Mouse (Mus musculus) thymus, adult 2 months (tissue): ENCODE measurements around the gene Galnt10.

Source experiments
- CTCF ChIP-seq: fragments of 200-500 bp; IDR thresholded peaks from 2 replicates; pipeline ENCODE4 v1.5.1; 2012; ENCODE audit warnings: mild to moderate bottlenecking, control low read depth, low read length, moderate library complexity, borderline replicate concordance; ENCODE audit not compliant: control insufficient read depth, poor library complexity, insufficient read depth; ENCODE audit errors: extremely low read depth
- POLR2A ChIP-seq: fragments of 200-500 bp; IDR thresholded peaks from 2 replicates; pipeline ENCODE4 v1.6.1; 2012; ENCODE audit warnings: mild to moderate bottlenecking, low read length, control low read depth, moderate library complexity; ENCODE audit not compliant: control insufficient read depth, poor library complexity, insufficient read depth; ENCODE audit errors: extremely low read depth

DNA sequence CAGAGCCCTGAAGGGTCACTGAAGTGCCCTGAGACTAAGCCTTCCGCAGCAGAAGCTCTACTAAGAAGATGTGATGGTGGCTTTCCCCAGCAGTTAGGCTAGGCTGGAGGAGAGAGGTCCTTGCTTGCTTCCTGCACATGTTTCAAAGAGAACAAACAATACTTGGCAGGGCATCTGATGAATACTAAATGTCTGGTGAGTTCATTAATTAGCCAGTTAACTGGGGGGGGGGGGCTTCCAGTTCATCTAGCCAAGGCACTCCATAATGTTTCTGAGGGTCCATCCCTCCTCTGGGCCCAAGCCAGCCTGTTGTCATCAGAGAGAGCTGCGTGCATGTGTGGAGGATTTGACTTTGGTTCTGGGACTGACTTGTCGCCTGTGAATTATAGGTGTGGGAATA lies 39.6 kb upstream of the Galnt10 start:
- TF ChIP-seq CTCF (no peak), POLR2A (no peak)
